Mouse (Mus musculus) neural tube, embryonic 11.5 days (tissue): Measurements from ENCODE around the gene Frmd3. TPM values are rescaled to one million over a fixed set of nuclear protein-coding genes. Genes with fewer than 3 reads are reported as not detected.

Source experiments
- ATAC-seq: fragments of 200-750 bp; cut with Nextera tagmentation; 2 replicates; pipeline ENCODE4 v1.8.0; 2017; ENCODE audit warnings: moderate number of reproducible peaks, mild to moderate bottlenecking, moderate TSS enrichment, moderate library complexity; ENCODE audit not compliant: insufficient read depth, low FRiP score, low TSS enrichment
- DNase-seq: peaks from one replicate; pipeline ENCODE4 v3.0.0-alpha.2; 2015; ENCODE audit warnings: low spot score
- H3K27ac ChIP-seq: fragments of 300-500 bp; sonication (generic); 2 replicates; pipeline ENCODE4 v1.5.1; 2014; ENCODE audit warnings: low read depth, mild to moderate bottlenecking, low read length
- H3K27me3 ChIP-seq: fragments of 300-500 bp; sonication (generic); 2 replicates; pipeline ENCODE4 v1.6.1; 2014; ENCODE audit warnings: mild to moderate bottlenecking, low read length, mixed read lengths; ENCODE audit not compliant: control insufficient read depth, insufficient read depth
- H3K36me3 ChIP-seq: fragments of 300-500 bp; sonication (generic); 2 replicates; pipeline ENCODE4 v1.6.1; 2014; ENCODE audit warnings: mild to moderate bottlenecking, low read length, moderate library complexity, mixed read lengths; ENCODE audit not compliant: control insufficient read depth, insufficient read depth
- H3K4me1 ChIP-seq: fragments of 300-500 bp; sonication (generic); 2 replicates; pipeline ENCODE4 v1.6.1; 2014; ENCODE audit warnings: low read length, mixed read lengths; ENCODE audit not compliant: control insufficient read depth, insufficient read depth
- H3K4me2 ChIP-seq: fragments of 300-500 bp; sonication (generic); 2 replicates; pipeline ENCODE4 v1.6.1; 2014; ENCODE audit warnings: low read depth, mild to moderate bottlenecking, moderate library complexity
- H3K4me3 ChIP-seq: fragments of 300-500 bp; sonication (generic); 2 replicates; pipeline ENCODE4 v1.5.1; 2014; ENCODE audit warnings: low read depth, low read length
- H3K9ac ChIP-seq: fragments of 300-500 bp; sonication (generic); 2 replicates; pipeline ENCODE4 v1.6.1; 2014; ENCODE audit warnings: mild to moderate bottlenecking, low read length
- H3K9me3 ChIP-seq: fragments of 300-500 bp; sonication (generic); 2 replicates; pipeline ENCODE4 v1.6.1; 2016; ENCODE audit warnings: low read length; ENCODE audit not compliant: control insufficient read depth
- WGBS: fragments of 180-500 bp; shearing (Covaris S2); extraction: QIAGEN DNeasy Blood & Tissue Kit; methylation state at CpG from one replicate; pipeline ENCODE4 v1.1.7; 2014; 5-methylcytosine and 5-hydroxymethylcytosine counted together
- polyA plus RNA-seq: library from polyadenylated mRNA; unstranded; fragments of >200 nt; fragmentation: Nextera tagmentation; extraction: Ambion mirVana; gene quantifications from 2 replicates; pipeline ENCODE4 v1.2.1, GENCODE M21; 2014

Frmd3 gene
- polyA plus RNA-seq, 1 experiment from 2014 or later = 4.4 TPM

- no peaks in the 10 kb centered on the region for H3K9me3 ChIP-seq
- no peak within 1 kb of the TSS for H3K4me2 ChIP-seq
- no peak within 1 kb of the TSS for H3K4me3 ChIP-seq
- H3K27me3 ChIP-seq = no peaks in the 10 kb centered on the region
- ATAC-seq (no peak), DNase-seq (no peak)
- no peak within 1 kb of the TSS for H3K9ac ChIP-seq
- no peaks in the 10 kb centered on the region for H3K4me1 ChIP-seq
- H3K36me3 ChIP-seq = no peaks in the 10 kb centered on the region
- no peak within 1 kb of the TSS for H3K27ac ChIP-seq
- 95% methylated on average over 1 of the region's 1 CpGs for WGBS
Measured at GRCm38 (mm10) chr4:74242176-74242575, 228.9 kb downstream of the Frmd3 start, which contains the start of gene Kdm4c. Gene Kdm4c (plus strand): TSS chr4:74242497.

Other genes with a start within 250 kb of the Frmd3 start
- gene Rasef, start 222.4 kb upstream of the Frmd3 start, polyA plus RNA-seq = 0.42 and 0.61 TPM in 2 replicates
- not detected in 2 replicates for gene Gm11758, start 137.2 kb upstream of the Frmd3 start, polyA plus RNA-seq
- gene Gm11757, start 122.3 kb upstream of the Frmd3 start, polyA plus RNA-seq = not detected in 2 replicates
- gene Gm13871, start 107.5 kb upstream of the Frmd3 start, polyA plus RNA-seq = not detected in 2 replicates
- gene Gm11756, start 92.7 kb upstream of the Frmd3 start, polyA plus RNA-seq = 0.25 TPM in 1 of 2 replicates, not detected in the other
- 4.4 and 6.1 TPM in 2 replicates for gene 2310002L09Rik, start 62.6 kb upstream of the Frmd3 start, polyA plus RNA-seq
- gene Kdm4c, start 229.1 kb downstream of the Frmd3 start, polyA plus RNA-seq = 14.0 and 14.1 TPM in 2 replicates